Mouse (Mus musculus): ENCODE data around the gene Mfsd6l.

- TF ChIP-seq CTCF (IDR thresholded peaks at IDR 0.05; ENCODE audit: low read depth) (no peak), EP300 (IDR thresholded peaks at IDR 0.05; ENCODE audit: low read depth) (no peak)
These were observed 24.6 kb downstream of the Mfsd6l start for GRCm38 (mm10) chr11:68580566-68580965.

Data from heart, postnatal 0 days (tissue).